Mouse (Mus musculus) midbrain, embryonic 14.5 days (tissue): ENCODE results near the gene Lsamp. TPM values are rescaled to one million over a fixed set of nuclear protein-coding genes. Genes with fewer than 3 reads are reported as not detected.

ENCODE experiments used
- ATAC-seq: fragments of 200-750 bp; cut with Nextera tagmentation; 2 replicates; pipeline ENCODE4 v1.8.0; 2017; ENCODE audit warnings: moderate number of reproducible peaks, moderate library complexity; ENCODE audit not compliant: low FRiP score, low TSS enrichment
- DNase-seq: peaks from one replicate; pipeline ENCODE4 v3.0.0-alpha.2; 2015
- H3K27ac ChIP-seq: fragments of 300-500 bp; sonication (generic); replicated peaks from 2 replicates; pipeline ENCODE4 v1.5.1; 2014; ENCODE audit warnings: mild to moderate bottlenecking, low read depth, low read length, moderate library complexity
- H3K27me3 ChIP-seq: fragments of 300-500 bp; sonication (generic); 2 replicates; pipeline ENCODE4 v1.6.1; 2014; ENCODE audit warnings: low read length, control low read depth, mixed read lengths; ENCODE audit not compliant: control insufficient read depth, insufficient read depth
- H3K36me3 ChIP-seq: fragments of 300-500 bp; sonication (generic); 2 replicates; pipeline ENCODE4 v1.6.1; 2014; ENCODE audit warnings: low read length, control low read depth; ENCODE audit not compliant: control insufficient read depth, insufficient read depth
- H3K4me1 ChIP-seq: fragments of 300-500 bp; sonication (generic); 2 replicates; pipeline ENCODE4 v1.6.1; 2014; ENCODE audit warnings: mild to moderate bottlenecking, antibody characterized with exemption, low read length, control low read depth; ENCODE audit not compliant: control insufficient read depth, insufficient read depth
- H3K4me2 ChIP-seq: fragments of 300-500 bp; sonication (generic); 2 replicates; pipeline ENCODE4 v1.6.1; 2014; ENCODE audit warnings: mild to moderate bottlenecking, low read length, moderate library complexity
- H3K4me3 ChIP-seq: fragments of 300-500 bp; sonication (generic); replicated peaks from 2 replicates; pipeline ENCODE4 v1.5.1; 2014; ENCODE audit warnings: low read depth, low read length
- H3K9ac ChIP-seq: fragments of 300-500 bp; sonication (generic); replicated peaks from 2 replicates; pipeline ENCODE4 v1.6.1; 2014; ENCODE audit warnings: mild to moderate bottlenecking, low read length, moderate library complexity
- H3K9me3 ChIP-seq: fragments of 300-500 bp; sonication (generic); 2 replicates; pipeline ENCODE4 v1.6.1; 2016; ENCODE audit warnings: low read length, control low read depth, mixed read lengths; ENCODE audit not compliant: control insufficient read depth
- WGBS: fragments of 180-500 bp; shearing (Covaris S2); extraction: QIAGEN DNeasy Blood & Tissue Kit; methylation state at CpG from one replicate; pipeline ENCODE4 v1.1.7; 2014; 5-methylcytosine and 5-hydroxymethylcytosine counted together
- polyA plus RNA-seq: library from polyadenylated mRNA; unstranded; fragments of >200 nt; fragmentation: Nextera tagmentation; extraction: Ambion mirVana; gene quantifications from 2 replicates; pipeline ENCODE4 v1.2.1, GENCODE M21; 2014

The Lsamp gene
- polyA plus RNA-seq, result 79.5 and 94.3 TPM in 2 replicates

DNA sequence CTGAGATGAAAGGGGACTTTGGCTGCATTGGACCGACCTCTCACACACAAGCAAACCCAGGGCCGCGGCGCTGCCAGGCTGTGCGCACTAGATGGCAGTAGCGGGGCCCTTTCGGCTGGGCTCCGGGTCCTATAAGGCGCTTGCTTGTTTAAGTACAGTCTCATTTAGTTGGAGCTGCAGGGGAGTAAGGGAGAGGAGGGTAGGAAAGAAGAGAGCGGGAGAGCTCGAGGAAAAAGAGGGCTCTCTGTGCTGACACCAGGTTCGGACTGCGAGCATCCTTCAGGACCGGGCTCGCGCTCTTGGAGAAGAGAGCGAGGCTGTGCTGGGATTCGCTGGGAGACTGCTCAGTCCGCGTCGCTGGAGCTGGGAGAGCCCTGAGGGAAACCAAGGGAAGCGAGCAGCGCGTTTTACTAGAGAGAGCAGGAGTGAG, at the start of gene Lsamp:
Gene Lsamp, plus strand, starts transcription at position 157 of the 430 bp plus-strand sequence.
- DNase-seq (peak; percentile 95), ATAC-seq (peak; percentile 94)
- no peaks in the 10 kb centered on the region for H3K36me3 ChIP-seq
- no peaks in the 10 kb centered on the region for H3K27me3 ChIP-seq
- peak within 1 kb of the TSS; percentile 90 for H3K27ac ChIP-seq
- H3K9ac ChIP-seq, result peak within 1 kb of the TSS; percentile 84
- under 1% methylated on average over 24 of the region's 24 CpGs for WGBS
- H3K4me2 ChIP-seq, result peak within 1 kb of the TSS; percentile 74
- no peaks in the 10 kb centered on the region for H3K4me1 ChIP-seq
- peak within 1 kb of the TSS; percentile 73 for H3K4me3 ChIP-seq
- H3K9me3 ChIP-seq, result no peaks in the 10 kb centered on the region

DNA sequence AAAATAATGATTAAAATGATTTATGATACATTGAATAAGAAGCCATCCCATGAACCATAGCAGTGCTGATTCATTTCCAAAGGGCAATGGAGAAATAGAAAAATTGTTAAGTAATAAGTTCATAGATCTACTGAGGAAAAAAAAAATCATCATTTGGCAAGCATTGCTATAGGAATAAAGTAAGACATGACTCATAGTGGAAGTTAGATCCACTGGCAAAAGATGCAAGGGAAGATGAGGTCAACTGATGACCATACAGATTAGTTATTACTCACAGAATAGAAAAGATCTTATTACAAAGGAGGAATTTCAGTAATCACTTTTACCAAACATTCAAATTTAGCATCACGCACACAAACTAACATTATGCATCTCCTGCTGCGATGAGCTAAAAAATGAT, 26.5 kb upstream of the Lsamp start:
- H3K27me3 ChIP-seq, result no peaks in the 10 kb centered on the region
- H3K36me3 ChIP-seq, result no peaks in the 10 kb centered on the region
- H3K4me1 ChIP-seq, result no peaks in the 10 kb centered on the region
- no peak overlapping the region for H3K4me3 ChIP-seq
- H3K9ac ChIP-seq, result no peak overlapping the region
- no peak for DNase-seq
- H3K9me3 ChIP-seq, result no peaks in the 10 kb centered on the region
- H3K27ac ChIP-seq, result no peak overlapping the region
- WGBS, result 94% methylated on average over 2 of the region's 2 CpGs
- no peak for ATAC-seq
- H3K4me2 ChIP-seq, result no peak overlapping the region

DNA sequence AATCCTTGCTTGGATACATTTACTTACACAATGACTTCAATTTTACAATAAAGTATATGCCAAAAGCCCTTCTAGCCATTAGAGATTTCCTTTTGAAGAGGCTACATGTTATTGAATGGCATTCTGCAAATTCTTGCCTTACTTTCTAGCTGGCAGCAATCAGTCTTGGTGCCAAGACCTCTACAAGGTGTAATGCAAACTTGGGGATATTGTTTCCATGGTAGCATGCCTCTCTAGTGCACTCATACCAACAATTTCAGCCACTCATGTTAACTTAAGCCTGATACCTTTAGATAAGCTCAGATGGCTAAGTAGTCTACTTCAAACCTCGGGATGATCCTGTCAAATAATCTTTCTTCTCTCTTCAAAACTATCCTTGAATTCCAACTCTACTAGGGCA, 11.4 kb upstream of the Lsamp start:
- no peak for ATAC-seq

DNA sequence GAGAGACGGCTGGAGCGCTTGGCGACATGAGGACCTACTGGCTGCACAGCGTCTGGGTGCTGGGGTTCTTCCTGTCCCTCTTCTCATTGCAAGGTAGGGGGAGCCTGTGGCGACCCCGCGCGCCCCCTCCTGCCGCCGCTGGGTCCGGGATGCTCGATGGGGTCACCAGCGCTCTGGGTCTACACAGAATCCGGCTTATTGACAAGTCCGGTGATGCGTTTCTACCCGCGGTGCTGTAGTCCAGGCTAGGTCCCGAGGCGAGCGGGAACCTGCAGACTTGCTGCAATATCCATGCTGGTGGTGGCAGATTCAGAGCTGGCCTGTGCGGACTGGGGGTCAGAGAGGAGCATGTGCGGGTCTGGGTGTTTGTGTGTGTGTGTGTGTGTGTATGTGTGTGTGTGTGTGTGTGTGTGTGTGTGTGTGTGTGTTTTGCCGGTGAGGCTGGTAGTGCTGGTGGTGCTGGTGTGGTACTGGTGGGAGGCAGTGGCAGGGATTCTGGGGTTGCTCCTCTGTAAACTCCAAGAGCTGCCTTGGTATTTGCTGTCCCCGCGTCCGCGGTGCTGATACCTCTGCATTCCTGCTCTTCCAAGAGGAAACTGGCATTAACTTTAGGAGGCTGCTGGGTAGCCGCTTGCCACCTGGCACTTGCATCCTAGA, 602 bp downstream of the Lsamp start:
- H3K36me3 ChIP-seq, result no peaks in the 10 kb centered on the region
- DNase-seq (peak; percentile 68), ATAC-seq (peak; percentile 68)
- peak overlapping the region; percentile 73 for H3K4me3 ChIP-seq
- H3K4me1 ChIP-seq, result no peaks in the 10 kb centered on the region
- peak overlapping the region; percentile 74 for H3K4me2 ChIP-seq
- no peaks in the 10 kb centered on the region for H3K9me3 ChIP-seq
- H3K27ac ChIP-seq, result peak overlapping the region; percentile 90
- H3K27me3 ChIP-seq, result no peaks in the 10 kb centered on the region
- WGBS, result under 1% methylated on average over 29 of the region's 29 CpGs
- H3K9ac ChIP-seq, result peak overlapping the region; percentile 84

More for the DNA sequence above, 11.4 kb upstream of the Lsamp start:
- H3K4me2 ChIP-seq, result no peak overlapping the region
- H3K9me3 ChIP-seq, result no peaks in the 10 kb centered on the region
- H3K27me3 ChIP-seq, result no peaks in the 10 kb centered on the region
- H3K4me1 ChIP-seq, result no peaks in the 10 kb centered on the region
- WGBS, result 81% methylated on average over 1 of the region's 1 CpGs
- no peak overlapping the region for H3K4me3 ChIP-seq
- H3K9ac ChIP-seq, result no peak overlapping the region
- H3K36me3 ChIP-seq, result no peaks in the 10 kb centered on the region
- no peak overlapping the region for H3K27ac ChIP-seq
- no peak for DNase-seq

DNA sequence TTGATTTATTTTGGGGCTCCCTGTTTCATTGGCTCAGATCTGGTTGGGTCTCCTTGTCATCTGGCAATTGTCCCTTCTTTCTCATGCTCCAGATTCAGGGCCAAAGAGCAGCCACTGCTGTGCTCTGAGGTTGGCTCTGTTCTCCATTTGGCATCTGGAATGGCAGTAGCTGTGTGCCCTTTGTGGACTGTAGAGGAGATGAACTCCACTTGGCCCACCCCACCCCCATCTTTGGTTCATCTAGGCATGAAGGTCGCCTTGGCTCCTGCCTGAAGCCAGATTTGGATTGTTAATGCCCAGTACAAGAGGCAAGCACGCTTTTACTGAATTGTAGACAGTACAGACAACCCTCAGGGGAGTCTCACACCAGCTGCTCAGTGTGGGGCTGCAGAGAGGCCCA, 4.3 kb downstream of the Lsamp start:
- no peak overlapping the region; the same call in 1 of the 2 replicates for H3K4me2 ChIP-seq
- no peaks in the 10 kb centered on the region for H3K4me1 ChIP-seq
- no peak overlapping the region for H3K27ac ChIP-seq
- WGBS, result 44% methylated on average over 2 of the region's 2 CpGs
- no peaks in the 10 kb centered on the region for H3K9me3 ChIP-seq
- no peaks in the 10 kb centered on the region for H3K36me3 ChIP-seq
- H3K27me3 ChIP-seq, result no peaks in the 10 kb centered on the region
- no peak overlapping the region for H3K9ac ChIP-seq
- no peak for ATAC-seq
- no peak for DNase-seq
- no peak overlapping the region for H3K4me3 ChIP-seq

DNA sequence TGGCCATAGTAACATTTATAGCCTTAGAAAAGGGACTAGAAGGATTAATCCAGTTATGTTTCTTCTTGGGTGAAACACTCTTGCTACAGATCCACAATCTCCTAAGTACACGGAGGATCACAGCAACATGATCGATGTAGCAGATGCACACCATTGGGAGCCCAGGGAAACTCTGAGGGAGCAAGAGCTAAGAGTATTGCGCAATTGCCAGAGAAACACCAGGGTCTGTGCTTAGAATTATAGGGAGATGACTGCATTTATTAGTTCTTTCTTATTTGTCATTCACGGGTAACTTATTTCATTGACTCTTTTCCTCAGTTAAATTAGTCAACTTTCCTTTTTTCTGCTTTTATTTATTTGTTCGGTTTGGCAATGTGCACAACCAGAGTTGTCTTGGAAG, 10.7 kb downstream of the Lsamp start:
- Histone ChIP-seq H3K4me1 (no peaks in the 10 kb centered on the region), H3K36me3 (no peaks in the 10 kb centered on the region), H3K4me2 (no peak overlapping the region), H3K9me3 (no peaks in the 10 kb centered on the region), H3K27me3 (no peaks in the 10 kb centered on the region), H3K9ac (no peak overlapping the region), H3K27ac (no peak overlapping the region), H3K4me3 (no peak overlapping the region)
- DNase-seq (no peak), ATAC-seq (no peak)
- 94% methylated on average over 5 of the region's 5 CpGs for WGBS

DNA sequence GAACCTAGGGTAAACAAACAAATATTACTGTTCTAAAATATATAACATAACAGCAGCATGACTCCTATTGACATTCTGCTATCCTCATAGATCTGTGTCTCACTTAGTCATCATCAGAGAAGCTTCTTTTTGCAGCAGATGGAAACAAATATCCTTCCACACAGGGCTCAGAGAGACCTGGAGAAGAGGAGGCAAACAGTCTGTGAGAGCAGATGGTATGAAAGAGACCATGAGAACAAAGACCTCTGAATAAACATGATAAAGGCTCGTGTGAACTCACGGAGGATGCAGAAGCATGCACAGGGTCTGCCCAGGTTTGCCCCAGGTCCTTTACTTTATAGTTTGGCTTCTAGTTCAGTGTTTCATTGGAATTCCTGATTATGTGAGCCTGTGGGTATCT, 24.6 kb downstream of the Lsamp start:
- 29% methylated on average over 2 of the region's 2 CpGs for WGBS
- H3K4me1 ChIP-seq, result no peaks in the 10 kb centered on the region
- DNase-seq, result no peak
- H3K36me3 ChIP-seq, result no peaks in the 10 kb centered on the region
- H3K4me2 ChIP-seq, result no peak overlapping the region
- ATAC-seq, result no peak
- no peaks in the 10 kb centered on the region for H3K27me3 ChIP-seq
- no peak overlapping the region for H3K9ac ChIP-seq
- no peak overlapping the region for H3K27ac ChIP-seq
- H3K9me3 ChIP-seq, result no peaks in the 10 kb centered on the region
- no peak overlapping the region for H3K4me3 ChIP-seq

DNA sequence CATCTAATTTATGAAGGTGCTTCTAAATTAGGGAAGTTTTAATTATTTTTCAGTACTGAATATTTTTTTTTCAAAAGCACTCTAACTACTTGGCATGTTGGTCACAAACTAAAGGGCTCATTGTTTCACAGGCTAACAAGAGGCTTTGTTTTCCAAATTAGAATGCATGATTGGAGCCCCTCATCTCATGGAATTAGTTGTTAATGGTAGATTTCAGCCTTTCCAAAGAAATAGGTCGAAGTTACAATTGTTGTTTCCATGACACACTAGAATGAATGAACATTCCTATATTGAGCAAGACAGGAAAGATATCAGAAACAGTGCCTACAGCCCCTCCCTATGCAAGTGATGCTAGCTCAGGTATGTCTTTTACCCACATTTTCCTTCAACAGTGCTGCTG, 26.9 kb downstream of the Lsamp start:
- Histone ChIP-seq H3K9ac (no peak overlapping the region), H3K4me1 (no peaks in the 10 kb centered on the region), H3K27ac (no peak overlapping the region), H3K36me3 (no peaks in the 10 kb centered on the region), H3K9me3 (no peaks in the 10 kb centered on the region), H3K4me2 (no peak overlapping the region), H3K4me3 (no peak overlapping the region), H3K27me3 (no peaks in the 10 kb centered on the region)
- DNase-seq, result no peak
- no peak for ATAC-seq
- WGBS, result 72% methylated on average over 1 of the region's 1 CpGs

DNA sequence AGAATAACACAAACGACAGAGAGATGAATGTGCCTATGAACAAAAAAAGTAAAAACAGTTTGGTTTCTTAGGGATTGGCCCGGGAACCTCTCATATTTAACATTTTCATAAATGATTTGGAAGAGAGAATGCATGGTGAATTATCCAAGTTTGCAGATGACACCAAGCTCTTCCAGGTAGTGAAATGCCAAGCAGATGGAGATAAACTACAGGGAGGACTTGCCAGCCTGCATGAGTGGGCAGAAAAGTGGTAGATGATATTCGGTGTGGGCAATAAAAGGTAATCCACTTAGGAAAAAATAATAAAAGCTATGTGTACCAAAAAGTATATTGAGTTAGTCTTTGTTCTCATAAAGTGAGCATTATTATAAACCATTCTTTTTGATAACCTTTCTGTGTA, 38.5 kb downstream of the Lsamp start:
- H3K4me3 ChIP-seq, result no peak overlapping the region
- H3K36me3 ChIP-seq, result no peaks in the 10 kb centered on the region
- no peak for DNase-seq
- no peaks in the 10 kb centered on the region for H3K27me3 ChIP-seq
- no peaks in the 10 kb centered on the region for H3K9me3 ChIP-seq
- no peaks in the 10 kb centered on the region for H3K4me1 ChIP-seq
- no peak for ATAC-seq
- no peak overlapping the region for H3K9ac ChIP-seq
- H3K4me2 ChIP-seq, result no peak overlapping the region
- H3K27ac ChIP-seq, result no peak overlapping the region
- 90% methylated on average over 3 of the region's 3 CpGs for WGBS
